Mouse (Mus musculus): ENCODE results near the gene Neurod6. TPM values are rescaled to one million over a fixed set of nuclear protein-coding genes. Genes with fewer than 3 reads are reported as not detected.

Gene Neurod6
- polyA plus RNA-seq, 1 experiment from 2014 or later = not detected

- ATAC-seq = no peak
- H3K4me1 ChIP-seq (ENCODE audit: insufficient read depth) = no peaks in the 10 kb centered on the region
- WGBS (ENCODE audit: insufficient replicate concordance) = 4% methylated on average over 27 of the region's 27 CpGs
- no peak overlapping the region for H3K27ac ChIP-seq (ENCODE audit: low read depth)
- H3K4me3 ChIP-seq (ENCODE audit: low read depth, low read length) = no peak overlapping the region
- DNase-seq = no peak
- no peak overlapping the region for H3K4me2 ChIP-seq (ENCODE audit: low read depth, low read length)
- no peak overlapping the region for H3K9ac ChIP-seq (replicated peaks)
- H3K9me3 ChIP-seq (ENCODE audit: low read length) = no peaks in the 10 kb centered on the region
- peaks cover 15% of the 10 kb centered on the region for H3K27me3 ChIP-seq (ENCODE audit: insufficient read depth, low read length)
- TF ChIP-seq CTCF (IDR thresholded peaks at IDR 0.05; ENCODE audit: low read depth) = no peak
- TF ChIP-seq EP300 (IDR thresholded peaks at IDR 0.05; ENCODE audit: low read depth) = no peak
- H3K36me3 ChIP-seq (replicated peaks; ENCODE audit: insufficient read depth, low read length) = no peaks in the 10 kb centered on the region
Measured at GRCm38 (mm10) chr6:55676663-55677311, 4.3 kb downstream of the Neurod6 start.

- no peak for DNase-seq
- no peaks in the 10 kb centered on the region for H3K9me3 ChIP-seq (ENCODE audit: low read length)
- no peak overlapping the region for H3K4me2 ChIP-seq (ENCODE audit: low read depth, low read length)
- no peak for ATAC-seq
- peaks cover 15% of the 10 kb centered on the region for H3K27me3 ChIP-seq (ENCODE audit: insufficient read depth, low read length)
- H3K36me3 ChIP-seq (replicated peaks; ENCODE audit: insufficient read depth, low read length) = no peaks in the 10 kb centered on the region
- no peaks in the 10 kb centered on the region for H3K4me1 ChIP-seq (ENCODE audit: insufficient read depth)
- TF ChIP-seq EP300 (IDR thresholded peaks at IDR 0.05; ENCODE audit: low read depth) (no peak), CTCF (IDR thresholded peaks at IDR 0.05; ENCODE audit: low read depth) (no peak)
- no peak overlapping the region for H3K27ac ChIP-seq (ENCODE audit: low read depth)
- 49% methylated on average over 6 of the region's 6 CpGs for WGBS (ENCODE audit: insufficient replicate concordance)
- H3K9ac ChIP-seq (replicated peaks) = no peak overlapping the region
- H3K4me3 ChIP-seq (ENCODE audit: low read depth, low read length) = no peak overlapping the region
Measured at GRCm38 (mm10) chr6:55676141-55676662, 4.9 kb downstream of the Neurod6 start.

DNA sequence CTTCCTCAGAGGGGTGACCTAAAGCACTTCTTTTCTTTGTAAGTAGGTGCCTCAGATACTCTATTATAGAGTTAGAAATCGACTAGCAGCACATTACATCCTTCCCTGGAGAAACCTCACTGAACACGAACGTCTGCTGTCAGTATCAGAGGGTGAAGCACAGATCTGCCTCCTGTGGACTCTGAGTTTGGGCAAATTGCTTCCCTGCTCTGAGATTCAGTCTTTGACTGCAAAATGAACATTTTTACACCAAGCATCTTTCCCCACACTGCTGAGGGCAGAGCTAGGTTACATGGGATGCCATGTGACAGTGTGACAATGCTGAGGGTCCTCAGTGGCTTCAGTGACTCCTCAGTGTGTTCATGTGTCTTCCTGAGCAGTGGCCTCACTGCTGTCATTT is 13.3 kb downstream of the Neurod6 start:
- Histone ChIP-seq H3K4me1 (ENCODE audit: insufficient read depth) (no peaks in the 10 kb centered on the region), H3K27me3 (ENCODE audit: insufficient read depth, low read length) (no peaks in the 10 kb centered on the region), H3K4me3 (ENCODE audit: low read depth, low read length) (no peak overlapping the region), H3K36me3 (replicated peaks; ENCODE audit: insufficient read depth, low read length) (no peaks in the 10 kb centered on the region), H3K9ac (replicated peaks) (no peak overlapping the region), H3K9me3 (ENCODE audit: low read length) (no peaks in the 10 kb centered on the region), H3K27ac (ENCODE audit: low read depth) (no peak overlapping the region), H3K4me2 (ENCODE audit: low read depth, low read length) (no peak overlapping the region)
- DNase-seq (no peak), ATAC-seq (no peak)
- WGBS (ENCODE audit: insufficient replicate concordance) = 78% methylated on average over 3 of the region's 3 CpGs
- no peak for TF ChIP-seq EP300 (IDR thresholded peaks at IDR 0.05; ENCODE audit: low read depth)

DNA sequence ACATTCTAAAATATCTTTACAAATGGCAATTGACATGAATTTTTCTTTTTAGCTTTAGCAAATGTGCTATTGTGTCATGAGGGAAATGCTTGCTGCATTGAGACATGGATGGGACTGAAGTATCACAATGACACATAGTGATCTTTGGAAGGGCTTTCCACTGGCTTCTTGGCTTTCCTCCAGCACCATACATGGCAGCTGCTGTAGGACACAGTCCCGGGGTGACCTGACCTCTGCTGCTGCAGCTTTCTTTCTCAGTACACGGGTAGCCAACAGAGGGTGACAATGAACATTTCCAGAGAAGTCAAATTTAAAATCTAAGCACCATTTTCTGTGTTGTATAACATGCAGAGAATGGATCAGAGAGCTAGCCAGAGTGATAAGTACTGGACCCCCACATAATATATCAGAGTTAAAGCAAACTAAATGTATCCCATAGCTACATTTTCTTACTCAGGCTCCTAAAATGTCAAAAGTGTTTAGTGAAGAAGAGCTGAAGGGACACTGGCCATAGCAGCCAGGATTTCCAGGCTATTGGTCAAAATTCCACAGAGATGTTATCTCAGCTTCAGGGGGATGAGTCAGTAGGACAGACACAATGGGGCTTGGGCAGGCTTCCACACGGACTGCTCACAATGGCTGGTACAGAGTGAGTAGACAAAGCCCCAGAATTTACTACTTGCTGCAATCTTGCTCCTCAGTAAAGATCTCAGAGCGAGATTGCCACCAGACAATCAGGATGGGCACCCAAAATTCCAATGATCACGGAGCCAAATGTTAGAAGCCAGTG is 19.7 kb downstream of the Neurod6 start:
- no peaks in the 10 kb centered on the region for H3K36me3 ChIP-seq (replicated peaks; ENCODE audit: insufficient read depth, low read length)
- ATAC-seq (no peak), DNase-seq (no peak)
- no peak overlapping the region for H3K27ac ChIP-seq (ENCODE audit: low read depth)
- no peak overlapping the region for H3K9ac ChIP-seq (replicated peaks)
- H3K4me1 ChIP-seq (ENCODE audit: insufficient read depth) = no peaks in the 10 kb centered on the region
- no peak overlapping the region for H3K4me3 ChIP-seq (ENCODE audit: low read depth, low read length)
- no peaks in the 10 kb centered on the region for H3K9me3 ChIP-seq (ENCODE audit: low read length)
- WGBS (ENCODE audit: insufficient replicate concordance) = 48% methylated on average over 5 of the region's 5 CpGs
- no peak for TF ChIP-seq EP300 (IDR thresholded peaks at IDR 0.05; ENCODE audit: low read depth)
- TF ChIP-seq CTCF (IDR thresholded peaks at IDR 0.05; ENCODE audit: low read depth) = no peak
- no peak overlapping the region for H3K4me2 ChIP-seq (ENCODE audit: low read depth, low read length)
- no peaks in the 10 kb centered on the region for H3K27me3 ChIP-seq (ENCODE audit: insufficient read depth, low read length)

- no peaks in the 10 kb centered on the region for H3K9me3 ChIP-seq (ENCODE audit: low read length)
- TF ChIP-seq CTCF (IDR thresholded peaks at IDR 0.05; ENCODE audit: low read depth) (no peak), EP300 (IDR thresholded peaks at IDR 0.05; ENCODE audit: low read depth) (no peak)
- no peak overlapping the region for H3K4me2 ChIP-seq (ENCODE audit: low read depth, low read length)
- H3K36me3 ChIP-seq (replicated peaks; ENCODE audit: insufficient read depth, low read length) = no peaks in the 10 kb centered on the region
- H3K27ac ChIP-seq (ENCODE audit: low read depth) = no peak overlapping the region
- H3K4me1 ChIP-seq (ENCODE audit: insufficient read depth) = no peaks in the 10 kb centered on the region
- ATAC-seq (no peak), DNase-seq (no peak)
- H3K4me3 ChIP-seq (ENCODE audit: low read depth, low read length) = no peak overlapping the region
- H3K9ac ChIP-seq (replicated peaks) = no peak overlapping the region
- WGBS (ENCODE audit: insufficient replicate concordance) = 50% methylated on average over 3 of the region's 3 CpGs
- H3K27me3 ChIP-seq (ENCODE audit: insufficient read depth, low read length) = no peaks in the 10 kb centered on the region
Measured at GRCm38 (mm10) chr6:55649996-55650395, 31.1 kb downstream of the Neurod6 start.

DNA sequence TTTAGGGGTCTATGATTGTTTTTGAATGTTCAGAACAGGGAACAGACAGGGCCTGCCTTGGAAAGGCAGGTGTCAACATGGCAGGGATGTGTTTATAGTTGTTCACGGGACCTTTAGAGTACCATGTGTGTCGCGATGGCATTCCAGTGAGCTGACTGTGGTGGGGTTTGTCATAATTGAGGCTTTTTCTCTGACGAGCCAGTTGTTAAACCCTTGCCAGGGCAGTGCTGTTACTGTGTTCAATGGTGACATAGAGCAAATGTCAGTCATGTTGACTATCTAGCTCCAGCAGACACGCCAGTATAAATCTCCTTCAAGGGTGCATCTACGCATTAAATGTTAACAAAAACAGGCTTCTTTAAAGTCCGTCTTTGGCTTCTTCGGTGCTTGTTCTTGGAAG is 31.5 kb downstream of the Neurod6 start:
- no peak overlapping the region for H3K4me3 ChIP-seq (ENCODE audit: low read depth, low read length)
- ATAC-seq (no peak), DNase-seq (no peak)
- no peak overlapping the region for H3K9ac ChIP-seq (replicated peaks)
- WGBS (ENCODE audit: insufficient replicate concordance) = 74% methylated on average over 8 of the region's 8 CpGs
- no peak for TF ChIP-seq CTCF (IDR thresholded peaks at IDR 0.05; ENCODE audit: low read depth)
- no peak for TF ChIP-seq EP300 (IDR thresholded peaks at IDR 0.05; ENCODE audit: low read depth)
- H3K4me2 ChIP-seq (ENCODE audit: low read depth, low read length) = no peak overlapping the region
- no peaks in the 10 kb centered on the region for H3K9me3 ChIP-seq (ENCODE audit: low read length)
- no peaks in the 10 kb centered on the region for H3K27me3 ChIP-seq (ENCODE audit: insufficient read depth, low read length)
- no peaks in the 10 kb centered on the region for H3K4me1 ChIP-seq (ENCODE audit: insufficient read depth)
- H3K36me3 ChIP-seq (replicated peaks; ENCODE audit: insufficient read depth, low read length) = no peaks in the 10 kb centered on the region
- H3K27ac ChIP-seq (ENCODE audit: low read depth) = no peak overlapping the region

Data from liver, postnatal 0 days (tissue).